Mouse (Mus musculus): ENCODE data around the gene 2310057N15Rik.
"Not testable (repeated sequence)": the region's sequence is repeated elsewhere in the genome, so short reads cannot be mapped to it uniquely, and the experiment has no call there.

2310057N15Rik gene

GRCm38 (mm10) chr16:88774106-88774505 is at the start of gene 2310057N15Rik:
Gene 2310057N15Rik, minus strand, starts transcription at chr16:88774206.
- no peak for DNase-seq

- DNase-seq: no peak
Observed at GRCm38 (mm10) chr16:88823736-88824135, 49.7 kb upstream of the 2310057N15Rik start.

GRCm38 (mm10) chr16:88820066-88820465 is 46.1 kb upstream of the 2310057N15Rik start, which contains the start of gene Krtap15:
Gene Krtap15, plus strand, starts transcription at chr16:88820215.
- no peak for DNase-seq

- no peak for DNase-seq
Observed at GRCm38 (mm10) chr16:88811827-88812226, 37.8 kb upstream of the 2310057N15Rik start, which contains the start of gene Gm20741. Gene Gm20741, minus strand, starts transcription at chr16:88812220.

- no peak for DNase-seq
Observed at GRCm38 (mm10) chr16:88786786-88787185, 12.8 kb upstream of the 2310057N15Rik start.

GRCm38 (mm10) chr16:88777596-88777995 is 3.6 kb upstream of the 2310057N15Rik start, which contains the start of gene Gm5965:
Gene Gm5965, plus strand, starts transcription at chr16:88777896.
- DNase-seq: no peak

- DNase-seq: not testable (repeated sequence)
Observed at GRCm38 (mm10) chr16:88758547-88758946, 15.5 kb downstream of the 2310057N15Rik start, which contains the start of gene 2310034C09Rik. Gene 2310034C09Rik, plus strand, starts transcription at chr16:88758847.

- not testable (repeated sequence) for DNase-seq
Observed at GRCm38 (mm10) chr16:88751535-88751934, 22.5 kb downstream of the 2310057N15Rik start, which contains the start of gene Krtap13. Gene Krtap13, minus strand, starts transcription at chr16:88751635.

- no peak for DNase-seq
Observed at GRCm38 (mm10) chr16:88747943-88748342, 26.1 kb downstream of the 2310057N15Rik start.

GRCm38 (mm10) chr16:88744750-88745340 is 29.2 kb downstream of the 2310057N15Rik start:
- DNase-seq: no peak

GRCm38 (mm10) chr16:88735391-88735790 is 38.6 kb downstream of the 2310057N15Rik start:
- DNase-seq: no peak

- no peak for DNase-seq
Observed at GRCm38 (mm10) chr16:88728812-88729275, 45.2 kb downstream of the 2310057N15Rik start, which contains the start of gene Krtap13-1. Gene Krtap13-1, plus strand, starts transcription at chr16:88728862.
